In the genomic region with DNA sequence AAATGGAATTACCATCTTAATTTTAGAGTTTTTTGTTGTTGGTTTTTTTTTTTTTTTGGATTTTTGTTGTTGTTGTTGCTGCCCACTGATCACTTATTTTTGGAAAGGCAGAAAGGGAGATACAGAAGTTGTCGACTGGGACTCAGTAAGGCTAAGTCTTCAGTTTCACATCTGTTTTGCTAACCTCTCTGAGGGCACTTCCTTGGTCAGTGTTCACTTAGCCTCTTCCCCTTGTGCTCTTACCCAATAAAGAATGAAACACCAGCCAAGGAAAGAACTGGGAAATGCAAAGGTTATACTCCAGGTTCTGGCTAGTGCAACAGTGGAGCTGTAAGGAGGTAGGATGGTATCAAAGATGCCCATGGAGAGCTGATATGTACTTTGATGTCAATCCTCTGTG, we compare ENCODE assay signal across 30 mouse cellular contexts.
"Had no signal": no experiment of that assay in that cellular context is flagged by ENCODE, and none has a peak within 500 bp of the region (broad histone marks: within the 10 kb centered on the region; RNA-seq: fewer than 3 reads in every experiment).

No protein-coding gene starts in this region.

- H3K27me3 ChIP-seq: embryonic facial prominence, embryonic 12.5 days; embryonic facial prominence, embryonic 13.5 days; embryonic facial prominence, embryonic 15.5 days; forebrain, embryonic 12.5 days; forebrain, embryonic 13.5 days; forebrain, embryonic 15.5 days had no signal

- H3K4me2 ChIP-seq: embryonic facial prominence, embryonic 12.5 days; embryonic facial prominence, embryonic 13.5 days; embryonic facial prominence, embryonic 15.5 days; forebrain, embryonic 12.5 days; forebrain, embryonic 13.5 days; forebrain, embryonic 15.5 days had no signal

- DNase-seq: cerebellum, adult 18-20 months; cerebellum, adult 2 months; cerebellum, adult 8-10 months; cerebellum, adult 9-10 months; cerebellum, adult 9-11 months; cerebellum, postnatal 10 days; cerebellum, postnatal 14 days; cerebellum, postnatal 25 days; cerebellum, postnatal 36 days; embryo, embryonic 11 days; forebrain, postnatal 0 days; gastrocnemius, adult 2 months; gastrocnemius, postnatal 10 days; gastrocnemius, postnatal 14 days; gastrocnemius, postnatal 25 days; gastrocnemius, postnatal 36 days; heart, adult 11 months; heart, adult 18-20 months; heart, adult 2 months had no signal

- H3K27ac ChIP-seq: embryonic facial prominence, embryonic 10.5 days; embryonic facial prominence, embryonic 12.5 days; embryonic facial prominence, embryonic 13.5 days; embryonic facial prominence, embryonic 15.5 days; forebrain, embryonic 10.5 days; forebrain, embryonic 12.5 days; forebrain, embryonic 13.5 days; forebrain, embryonic 15.5 days; gastrocnemius, adult 2 months; heart, adult 2 months had no signal

- H3K4me3 ChIP-seq: embryonic facial prominence, embryonic 10.5 days; embryonic facial prominence, embryonic 12.5 days; embryonic facial prominence, embryonic 13.5 days; embryonic facial prominence, embryonic 15.5 days; erythroblast, embryonic 14.5 days; forebrain, embryonic 10.5 days; forebrain, embryonic 12.5 days; forebrain, embryonic 13.5 days; forebrain, embryonic 15.5 days; gastrocnemius, adult 2 months; heart, adult 2 months had no signal

- H3K9ac ChIP-seq: embryonic facial prominence, embryonic 12.5 days; embryonic facial prominence, embryonic 13.5 days; embryonic facial prominence, embryonic 15.5 days; forebrain, embryonic 12.5 days; forebrain, embryonic 13.5 days; forebrain, embryonic 15.5 days; forebrain, postnatal 0 days had no signal

- H3K4me1 ChIP-seq: embryonic facial prominence, embryonic 12.5 days; embryonic facial prominence, embryonic 15.5 days; forebrain, embryonic 12.5 days; forebrain, embryonic 13.5 days; forebrain, embryonic 15.5 days had no signal

- H3K9me3 ChIP-seq: embryonic facial prominence, embryonic 10.5 days; embryonic facial prominence, embryonic 12.5 days; embryonic facial prominence, embryonic 13.5 days; embryonic facial prominence, embryonic 15.5 days; forebrain, embryonic 10.5 days; forebrain, embryonic 12.5 days; forebrain, embryonic 13.5 days; forebrain, embryonic 15.5 days had no signal

- H3K36me3 ChIP-seq: embryonic facial prominence, embryonic 10.5 days; embryonic facial prominence, embryonic 12.5 days; embryonic facial prominence, embryonic 13.5 days; embryonic facial prominence, embryonic 15.5 days; forebrain, embryonic 10.5 days; forebrain, embryonic 12.5 days; forebrain, embryonic 15.5 days had no signal

- ATAC-seq: forebrain, embryonic 13.5 days; forebrain, embryonic 14.5 days; forebrain, embryonic 15.5 days; forebrain, embryonic 16.5 days; forebrain, postnatal 0 days had no signal
